Mouse (Mus musculus): ENCODE measurements around the gene Fignl1. TPM values are rescaled to one million over a fixed set of nuclear protein-coding genes. Genes with fewer than 3 reads are reported as not detected.

Gene Fignl1
- polyA plus RNA-seq, 1 experiment from 2014 or later: 88.1 TPM

- no peaks in the 10 kb centered on the region for H3K9me3 ChIP-seq
- no peaks in the 10 kb centered on the region for H3K36me3 ChIP-seq
- WGBS: 41% methylated on average over 13 of the region's 13 CpGs
- no peak overlapping the region for H3K9ac ChIP-seq
- no peak overlapping the region for H3K4me2 ChIP-seq
- H3K27ac ChIP-seq: peak overlapping the region; percentile 60
- H3K4me3 ChIP-seq: no peak overlapping the region
- peak; percentile 68 for ATAC-seq (ENCODE audit: borderline replicate concordance, extremely low read depth, low FRiP score, low TSS enrichment)
- H3K27me3 ChIP-seq: no peaks in the 10 kb centered on the region
- H3K4me1 ChIP-seq: peaks cover 35% of the 10 kb centered on the region
Measured at GRCm38 (mm10) chr11:11844367-11844971, 35.7 kb upstream of the Fignl1 start.

GRCm38 (mm10) chr11:11841590-11841989, 32.8 kb upstream of the Fignl1 start:
- H3K4me3 ChIP-seq: no peak overlapping the region
- no peaks in the 10 kb centered on the region for H3K27me3 ChIP-seq
- H3K4me1 ChIP-seq: peaks cover 38% of the 10 kb centered on the region
- no peak overlapping the region for H3K9ac ChIP-seq
- no peaks in the 10 kb centered on the region for H3K9me3 ChIP-seq
- 52% methylated on average over 4 of the region's 4 CpGs for WGBS
- no peak overlapping the region for H3K4me2 ChIP-seq
- H3K27ac ChIP-seq: 0 out of 2 replicates have a peak overlapping the region, but pooled peaks have one; percentile 27
- no peak for ATAC-seq (ENCODE audit: borderline replicate concordance, extremely low read depth, low FRiP score, low TSS enrichment)
- H3K36me3 ChIP-seq: no peaks in the 10 kb centered on the region

GRCm38 (mm10) chr11:11840746-11841145, 32.0 kb upstream of the Fignl1 start:
- H3K4me2 ChIP-seq: no peak overlapping the region
- no peak for ATAC-seq (ENCODE audit: borderline replicate concordance, extremely low read depth, low FRiP score, low TSS enrichment)
- H3K9me3 ChIP-seq: no peaks in the 10 kb centered on the region
- peak overlapping the region; percentile 27; the same call in 1 of the 2 replicates for H3K27ac ChIP-seq
- H3K4me3 ChIP-seq: no peak overlapping the region
- H3K4me1 ChIP-seq: peaks cover 47% of the 10 kb centered on the region
- no peaks in the 10 kb centered on the region for H3K27me3 ChIP-seq
- 59% methylated on average over 2 of the region's 2 CpGs for WGBS
- H3K36me3 ChIP-seq: no peaks in the 10 kb centered on the region
- H3K9ac ChIP-seq: no peak overlapping the region

GRCm38 (mm10) chr11:11839874-11840273, 31.1 kb upstream of the Fignl1 start:
- no peak for ATAC-seq (ENCODE audit: borderline replicate concordance, extremely low read depth, low FRiP score, low TSS enrichment)
- no peak overlapping the region for H3K27ac ChIP-seq
- H3K4me1 ChIP-seq: peaks cover 51% of the 10 kb centered on the region
- H3K9ac ChIP-seq: no peak overlapping the region
- H3K36me3 ChIP-seq: no peaks in the 10 kb centered on the region
- no peak overlapping the region for H3K4me2 ChIP-seq
- no peaks in the 10 kb centered on the region for H3K9me3 ChIP-seq
- no peaks in the 10 kb centered on the region for H3K27me3 ChIP-seq
- 84% methylated on average over 7 of the region's 7 CpGs for WGBS
- H3K4me3 ChIP-seq: no peak overlapping the region

- no peak overlapping the region for H3K9ac ChIP-seq
- no peaks in the 10 kb centered on the region for H3K9me3 ChIP-seq
- peak; percentile 50; the same call in 1 of the 2 replicates for ATAC-seq (ENCODE audit: borderline replicate concordance, extremely low read depth, low FRiP score, low TSS enrichment)
- H3K36me3 ChIP-seq: no peaks in the 10 kb centered on the region
- peak overlapping the region; percentile 82 for H3K27ac ChIP-seq
- no peak overlapping the region for H3K4me3 ChIP-seq
- H3K27me3 ChIP-seq: no peaks in the 10 kb centered on the region
- H3K4me1 ChIP-seq: peaks cover 51% of the 10 kb centered on the region
- 36% methylated on average over 5 of the region's 5 CpGs for WGBS
- no peak overlapping the region for H3K4me2 ChIP-seq
Measured at GRCm38 (mm10) chr11:11837384-11837783, 28.6 kb upstream of the Fignl1 start.

- no peak overlapping the region for H3K4me3 ChIP-seq
- peak overlapping the region; percentile 82 for H3K27ac ChIP-seq
- WGBS: 13% methylated on average over 18 of the region's 18 CpGs
- ATAC-seq (ENCODE audit: borderline replicate concordance, extremely low read depth, low FRiP score, low TSS enrichment): peak; percentile 44; the same call in 1 of the 2 replicates
- no peaks in the 10 kb centered on the region for H3K27me3 ChIP-seq
- H3K4me2 ChIP-seq: peak overlapping the region; percentile 38
- H3K9me3 ChIP-seq: no peaks in the 10 kb centered on the region
- H3K36me3 ChIP-seq: no peaks in the 10 kb centered on the region
- peaks cover 56% of the 10 kb centered on the region for H3K4me1 ChIP-seq
- peak overlapping the region; percentile 12; the same call in 1 of the 2 replicates for H3K9ac ChIP-seq
Measured at GRCm38 (mm10) chr11:11836713-11837370, 28.1 kb upstream of the Fignl1 start.

GRCm38 (mm10) chr11:11836262-11836661, 27.5 kb upstream of the Fignl1 start:
- Histone ChIP-seq H3K36me3 (no peaks in the 10 kb centered on the region), H3K9ac (peak overlapping the region; percentile 12; the same call in 1 of the 2 replicates), H3K4me1 (peaks cover 59% of the 10 kb centered on the region), H3K27me3 (no peaks in the 10 kb centered on the region), H3K27ac (peak overlapping the region; percentile 82), H3K4me3 (no peak overlapping the region), H3K4me2 (peak overlapping the region; percentile 38; the same call in 1 of the 2 replicates), H3K9me3 (no peaks in the 10 kb centered on the region)
- no peak for ATAC-seq (ENCODE audit: borderline replicate concordance, extremely low read depth, low FRiP score, low TSS enrichment)
- WGBS: 22% methylated on average over 8 of the region's 8 CpGs

- peaks cover 62% of the 10 kb centered on the region for H3K4me1 ChIP-seq
- peak overlapping the region; percentile 82 for H3K27ac ChIP-seq
- H3K36me3 ChIP-seq: no peaks in the 10 kb centered on the region
- no peak overlapping the region for H3K4me2 ChIP-seq
- 76% methylated on average over 4 of the region's 4 CpGs for WGBS
- H3K9ac ChIP-seq: no peak overlapping the region
- no peak for ATAC-seq (ENCODE audit: borderline replicate concordance, extremely low read depth, low FRiP score, low TSS enrichment)
- H3K9me3 ChIP-seq: no peaks in the 10 kb centered on the region
- no peak overlapping the region for H3K4me3 ChIP-seq
- H3K27me3 ChIP-seq: no peaks in the 10 kb centered on the region
Measured at GRCm38 (mm10) chr11:11835791-11836190, 27.0 kb upstream of the Fignl1 start.

- Histone ChIP-seq H3K27me3 (no peaks in the 10 kb centered on the region), H3K36me3 (no peaks in the 10 kb centered on the region), H3K9ac (no peak overlapping the region), H3K9me3 (no peaks in the 10 kb centered on the region), H3K4me2 (no peak overlapping the region), H3K27ac (peak overlapping the region; percentile 82), H3K4me1 (peaks cover 66% of the 10 kb centered on the region), H3K4me3 (no peak overlapping the region)
- no peak for ATAC-seq (ENCODE audit: borderline replicate concordance, extremely low read depth, low FRiP score, low TSS enrichment)
- WGBS: 32% methylated on average over 6 of the region's 6 CpGs
Measured at GRCm38 (mm10) chr11:11835361-11835760, 26.6 kb upstream of the Fignl1 start.

- H3K9ac ChIP-seq: 0 out of 2 replicates have a peak overlapping the region, but pooled peaks have one; percentile 4
- H3K4me2 ChIP-seq: no peak overlapping the region
- H3K27ac ChIP-seq: peak overlapping the region; percentile 96
- no peak overlapping the region for H3K4me3 ChIP-seq
- ATAC-seq (ENCODE audit: borderline replicate concordance, extremely low read depth, low FRiP score, low TSS enrichment): no peak
- WGBS: 30% methylated on average over 8 of the region's 8 CpGs
- H3K4me1 ChIP-seq: peaks cover 84% of the 10 kb centered on the region
- H3K36me3 ChIP-seq: no peaks in the 10 kb centered on the region
- no peaks in the 10 kb centered on the region for H3K9me3 ChIP-seq
- H3K27me3 ChIP-seq: no peaks in the 10 kb centered on the region
Measured at GRCm38 (mm10) chr11:11833100-11833499, 24.3 kb upstream of the Fignl1 start.

GRCm38 (mm10) chr11:11832755-11833084, 24.0 kb upstream of the Fignl1 start:
- WGBS: 17% methylated on average over 6 of the region's 6 CpGs
- no peaks in the 10 kb centered on the region for H3K27me3 ChIP-seq

More at GRCm38 (mm10) chr11:11832755-11833084, 24.0 kb upstream of the Fignl1 start:
- Histone ChIP-seq H3K36me3 (no peaks in the 10 kb centered on the region), H3K4me3 (no peak overlapping the region), H3K4me1 (peaks cover 83% of the 10 kb centered on the region), H3K9me3 (no peaks in the 10 kb centered on the region), H3K27ac (peak overlapping the region; percentile 96), H3K4me2 (no peak overlapping the region), H3K9ac (peak overlapping the region; percentile 4; the same call in 1 of the 2 replicates)
- ATAC-seq (ENCODE audit: borderline replicate concordance, extremely low read depth, low FRiP score, low TSS enrichment): no peak

Data from lung, embryonic 15.5 days (tissue).